Mouse (Mus musculus) embryonic stem cell, embryonic (primary cell): ENCODE results near the gene Csta1.

ENCODE experiments used
- CTCF ChIA-PET, 4 experiments: fragments of 300-600 bp in 2 of 4; fragments of 350-600 bp in 2 of 4; sonication (Branson Sonifier 250); formaldehyde crosslinking; loops; one replicate each; lab custom pipeline; 2022; ENCODE audit warnings: inconsistent platforms in 2 of 4; lab: Charles Lee
- POLR2A ChIA-PET, 4 experiments: fragments of 300-600 bp in 2 of 4; fragments of 350-600 bp in 2 of 4; sonication (Branson Sonifier 250); formaldehyde crosslinking; loops; one replicate each; lab custom pipeline; 2022; ENCODE audit warnings: antibody characterized with exemption in 4 of 4, inconsistent platforms in 1 of 4; lab: Charles Lee

The Csta1 gene

DNA sequence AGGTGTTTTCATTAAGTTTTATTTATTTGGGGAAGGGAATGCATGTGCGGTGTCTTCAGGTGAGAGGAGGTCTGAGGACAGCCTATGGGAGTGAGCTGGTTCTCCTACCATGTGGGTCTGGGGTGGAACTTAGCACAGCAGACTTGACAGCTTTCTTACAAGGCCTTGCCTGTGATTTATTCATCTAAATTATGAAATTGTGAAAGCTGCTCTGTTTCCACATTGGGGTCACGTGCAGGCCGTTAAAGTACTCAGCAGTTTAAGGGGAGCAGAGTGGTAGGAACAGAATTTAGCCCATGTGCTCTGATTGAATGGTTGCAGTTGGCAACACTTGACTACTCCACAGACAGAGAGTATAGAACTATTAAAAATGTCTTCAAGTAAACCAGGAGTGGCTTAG lies 51.1 kb downstream of the Csta1 start:
- CTCF ChIA-PET = interaction anchor here in 2 of 4 experiments (0.5 to 0.7 kb wide), 3 partner anchors 17 to 434 kb away, joined by 4 to 6 read pairs (median 5); no protein-coding TSS in a partner anchor
- POLR2A ChIA-PET = interaction anchor here in 3 of 4 experiments (0.7 to 4.0 kb wide), 11 partner anchors 8 to 1690 kb away, joined by 3 to 25 read pairs (median 4); partner anchors contain the start of genes Ccdc58 (in 1 of the 3) and Fam162a (in 1 of the 3)

GRCm38 (mm10) chr16:36074772-36075171 lies 56.3 kb downstream of the Csta1 start:
- POLR2A ChIA-PET = interaction anchor here in 3 of 4 experiments (0.7 to 2.7 kb wide), 9 partner anchors 11 to 640 kb away, joined by 3 to 15 read pairs (median 3); partner anchors contain the start of gene Wdr5b (in 1 of the 3)
- CTCF ChIA-PET = interaction anchor here in 1 of 4 experiments (0.6 kb wide), 1 partner anchor 741 kb away, joined by 4 read pairs; no protein-coding TSS in a partner anchor

DNA sequence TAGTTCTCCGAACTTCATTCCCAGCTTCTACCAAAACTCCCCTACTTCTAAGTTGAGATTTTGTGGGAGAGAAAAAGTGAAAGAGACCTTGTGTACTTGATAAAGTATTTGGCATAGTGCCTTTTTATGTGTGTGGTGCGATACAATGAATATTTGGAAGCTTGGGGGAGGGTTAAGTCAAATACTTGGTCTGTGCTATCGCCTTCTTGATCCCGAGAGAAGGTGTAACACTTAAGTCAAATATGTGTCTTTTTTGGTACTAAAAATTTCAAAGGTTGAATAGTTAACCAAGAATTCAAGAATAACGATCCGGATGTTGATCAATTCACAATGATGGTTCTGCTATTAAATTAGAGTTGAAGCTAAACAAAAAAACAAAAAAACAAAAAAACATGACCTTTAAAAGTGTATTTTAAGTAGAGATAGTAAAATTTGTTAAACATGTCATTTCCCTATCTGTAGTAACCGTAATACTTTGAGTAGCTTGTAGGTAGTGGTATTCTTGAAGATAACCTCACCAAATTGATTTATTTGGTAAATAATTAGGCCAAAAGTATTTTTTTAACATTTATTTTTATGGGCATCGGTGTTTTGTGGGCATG lies 58.5 kb downstream of the Csta1 start:
- ChIA-PET POLR2A (interaction anchor here (0.6 to 3.5 kb wide), 40 partner anchors 7 to 756 kb away, joined by 3 to 48 read pairs (median 5); partner anchors contain the start of genes Wdr5b (in 2 of the 4) and Iqcb1 (in 1 of the 4)), CTCF (no interaction called here)

DNA sequence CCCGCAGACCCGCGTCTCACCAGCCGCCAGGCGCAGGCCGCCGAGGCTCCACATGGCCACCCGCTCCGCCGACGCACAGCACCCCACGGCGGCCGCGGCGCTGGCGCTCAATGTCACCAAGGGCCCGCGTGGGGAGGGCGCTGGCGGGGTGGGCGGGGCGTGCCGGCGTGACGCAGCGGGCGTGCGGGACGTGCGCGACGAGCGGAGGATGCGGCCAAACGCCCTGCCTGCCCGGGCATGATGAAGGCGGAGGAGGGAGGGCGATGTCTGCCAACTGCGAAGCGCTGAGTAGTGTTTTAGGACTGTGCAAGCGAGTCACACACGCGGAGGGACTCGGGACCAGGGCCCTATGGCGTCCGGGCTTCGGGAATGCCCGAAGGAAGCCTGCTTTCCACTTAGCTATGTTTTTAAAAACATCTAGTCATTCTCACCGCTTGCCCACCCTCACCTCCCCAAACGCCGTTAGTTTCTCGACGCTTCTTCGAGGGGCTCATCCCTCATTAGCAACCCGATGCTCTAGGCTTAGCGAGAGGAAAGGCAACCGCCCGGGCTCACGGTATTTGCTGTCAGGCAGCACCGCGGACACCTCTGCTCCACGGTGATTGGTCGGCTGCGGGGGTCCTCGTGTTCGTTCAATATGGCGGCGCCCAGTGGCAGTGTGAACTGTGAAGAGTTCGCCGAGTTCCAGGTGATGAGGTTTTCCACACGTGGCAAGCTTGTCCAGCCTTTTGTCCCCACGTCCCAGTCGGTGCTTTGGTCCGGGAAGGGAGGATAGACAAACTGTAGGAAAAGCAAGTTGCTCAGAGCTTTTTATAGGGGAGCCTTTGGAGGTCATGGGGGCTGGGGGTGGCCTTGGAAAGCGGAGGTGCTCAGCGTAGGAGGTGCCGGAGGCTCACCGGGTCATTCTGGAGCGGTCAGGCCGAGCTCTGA lies 59.3 kb downstream of the Csta1 start, which contains the start of the genes Fam162a and Ccdc58:
TSS of gene Fam162a (minus strand) at position 145 of the 930 bp plus-strand sequence.
TSS of gene Ccdc58 (plus strand) at position 236 of the 930 bp plus-strand sequence.
- POLR2A ChIA-PET = interaction anchor here (0.5 to 3.5 kb wide), 55 partner anchors 8 to 756 kb away, joined by 3 to 48 read pairs (median 4); partner anchors contain the start of genes Wdr5b (in 3 of the 4) and Iqcb1 (in 1 of the 4)
- CTCF ChIA-PET = no interaction called here

GRCm38 (mm10) chr16:36071071-36071449 lies 60.0 kb downstream of the Csta1 start:
- ChIA-PET POLR2A (interaction anchor here in 3 of 4 experiments (0.5 to 3.5 kb wide), 42 partner anchors 7 to 1743 kb away, joined by 3 to 48 read pairs (median 4); partner anchors contain the start of genes Wdr5b (in 3 of the 3) and Iqcb1 (in 1 of the 3)), CTCF (no interaction called here)
